Mouse (Mus musculus): ENCODE results near the gene Ciita. TPM values are rescaled to one million over a fixed set of nuclear protein-coding genes. Genes with fewer than 3 reads are reported as not detected.
A peak's percentile ranks its signal among the peaks of the same experiment; 100 is the strongest.

Gene Ciita
- polyA plus RNA-seq, 1 experiment: 82.2 TPM

DNA sequence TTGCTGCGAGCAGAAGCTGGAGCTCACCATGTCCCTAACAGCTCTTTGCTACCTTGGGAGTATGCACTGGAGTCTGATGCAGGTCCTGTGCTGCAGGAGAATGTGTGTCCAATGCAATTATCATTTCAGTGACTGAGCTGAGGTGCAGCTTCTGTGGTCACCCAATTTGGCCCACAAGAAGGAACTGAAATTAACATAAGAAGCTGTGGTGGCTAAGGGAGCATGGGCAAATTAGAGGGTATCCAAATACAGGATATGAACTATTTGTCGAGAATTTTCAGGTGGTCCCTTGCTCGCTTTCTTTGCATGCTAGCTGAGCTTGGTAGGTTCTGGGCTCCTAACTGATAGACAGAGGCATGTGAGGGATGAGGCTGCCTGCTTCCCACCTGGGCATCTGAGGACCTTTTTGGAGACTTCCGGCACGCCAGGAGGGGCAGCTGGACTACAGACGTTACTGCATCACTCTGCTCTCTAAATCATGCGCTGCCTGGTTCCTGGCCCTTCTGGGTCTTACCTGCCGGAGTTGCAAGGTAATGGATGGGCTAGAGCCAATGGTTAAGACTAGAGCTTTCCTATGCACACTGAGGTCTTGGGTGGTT lies 8.1 kb downstream of the Ciita start:
- Histone ChIP-seq H3K4me3 (ENCODE audit: extremely low read depth, insufficient read depth, insufficient read length) (peak overlapping the region; percentile 72), H3K36me3 (ENCODE audit: control insufficient read depth, insufficient read depth, low read length) (peaks cover 8% of the 10 kb centered on the region), H3K27ac (ENCODE audit: insufficient read depth, low read length) (peak overlapping the region; percentile 91), H3K4me1 (ENCODE audit: control insufficient read depth, insufficient read depth, insufficient read length) (0 out of 2 replicates have a peak, but pooled peaks cover 4% of the 10 kb centered on the region), H3K27me3 (ENCODE audit: control insufficient read depth, insufficient read depth, low read length) (no peaks in the 10 kb centered on the region)
- peak; percentile 47 to 63 for DNase-seq (ENCODE audit: low read depth in 1 of 2, low spot score in 2 of 2)
- WGBS: 51% methylated on average over 8 of the region's 8 CpGs
- TF ChIP-seq POLR2A (IDR thresholded peaks at IDR 0.05; ENCODE audit: low read depth, low read length): peak; percentile 21; the same call in 1 of the 2 replicates
- TF ChIP-seq CTCF (IDR thresholded peaks at IDR 0.05; ENCODE audit: extremely low read depth, insufficient read depth, insufficient read length, insufficient replicate concordance): no peak

DNA sequence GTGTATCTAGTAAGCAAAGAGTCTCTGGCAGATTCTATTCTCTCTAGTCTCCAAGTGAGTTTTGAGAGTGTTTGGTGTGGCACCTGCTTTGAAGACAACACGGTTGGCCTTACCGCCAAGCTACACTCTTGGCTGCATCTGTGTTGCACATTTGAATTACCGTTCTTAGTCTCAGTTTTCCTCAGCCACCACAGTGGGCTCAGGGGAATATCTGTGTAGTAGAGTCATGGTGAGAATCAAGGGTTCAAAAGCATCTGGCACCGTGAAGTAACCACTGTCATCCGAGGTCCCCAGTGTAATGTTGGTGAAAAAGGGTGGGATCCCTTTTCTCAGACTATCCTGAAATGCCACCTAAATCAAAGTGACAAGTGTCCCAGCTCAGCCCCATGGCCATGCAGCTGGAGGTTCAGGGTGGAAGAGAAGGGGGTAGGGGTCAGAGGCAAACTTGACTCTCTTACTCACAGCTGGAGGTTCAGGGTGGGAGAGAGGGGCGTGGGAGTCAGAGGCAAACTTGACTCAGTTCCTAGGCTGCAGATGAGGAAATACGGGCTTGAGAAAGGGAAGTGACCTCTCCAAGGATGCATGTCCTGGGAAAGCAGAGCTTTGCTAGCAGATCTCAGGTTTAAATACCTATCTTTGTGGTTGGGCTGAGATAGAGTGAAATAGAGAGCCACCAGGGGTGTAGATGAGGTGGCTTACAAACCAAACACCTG lies 9.1 kb downstream of the Ciita start:
- TF ChIP-seq POLR2A (IDR thresholded peaks at IDR 0.05; ENCODE audit: low read depth, low read length): no peak
- TF ChIP-seq CTCF (IDR thresholded peaks at IDR 0.05; ENCODE audit: extremely low read depth, insufficient read depth, insufficient read length, insufficient replicate concordance): no peak
- peaks cover 7% of the 10 kb centered on the region; the same call in 1 of the 2 replicates for H3K4me1 ChIP-seq (ENCODE audit: control insufficient read depth, insufficient read depth, insufficient read length)
- no peak for DNase-seq (ENCODE audit: low read depth in 1 of 2, low spot score in 2 of 2)
- peak overlapping the region; percentile 72 for H3K4me3 ChIP-seq (ENCODE audit: extremely low read depth, insufficient read depth, insufficient read length)
- WGBS: 30% methylated on average over 7 of the region's 7 CpGs
- H3K27ac ChIP-seq (ENCODE audit: insufficient read depth, low read length): peak overlapping the region; percentile 91
- H3K36me3 ChIP-seq (ENCODE audit: control insufficient read depth, insufficient read depth, low read length): peaks cover 12% of the 10 kb centered on the region
- H3K27me3 ChIP-seq (ENCODE audit: control insufficient read depth, insufficient read depth, low read length): no peaks in the 10 kb centered on the region

DNA sequence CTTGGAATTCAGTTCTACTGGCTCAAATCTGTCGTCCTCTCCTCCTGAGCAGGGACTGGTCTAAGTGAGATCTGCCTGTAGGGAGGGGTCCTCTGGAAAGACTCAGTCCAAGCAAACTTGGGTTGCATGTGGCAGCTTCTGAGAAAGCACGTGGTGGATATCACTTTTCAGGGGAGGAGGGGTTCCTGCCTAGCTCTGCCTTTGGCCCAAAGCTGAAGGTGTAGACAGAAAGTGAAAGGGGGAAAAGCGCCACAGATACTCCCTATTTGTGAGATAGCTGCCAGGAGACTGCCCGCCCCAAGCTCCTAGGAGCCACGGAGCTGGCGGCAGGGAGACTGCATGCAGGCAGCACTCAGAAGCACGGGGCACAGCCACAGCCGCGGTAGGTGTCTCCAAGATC lies 9.6 kb downstream of the Ciita start:
- Histone ChIP-seq H3K4me1 (ENCODE audit: control insufficient read depth, insufficient read depth, insufficient read length) (peaks cover 7% of the 10 kb centered on the region; the same call in 1 of the 2 replicates), H3K4me3 (ENCODE audit: extremely low read depth, insufficient read depth, insufficient read length) (peak overlapping the region; percentile 72), H3K27me3 (ENCODE audit: control insufficient read depth, insufficient read depth, low read length) (no peaks in the 10 kb centered on the region), H3K36me3 (ENCODE audit: control insufficient read depth, insufficient read depth, low read length) (peaks cover 12% of the 10 kb centered on the region), H3K27ac (ENCODE audit: insufficient read depth, low read length) (peak overlapping the region; percentile 91)
- no peak for TF ChIP-seq POLR2A (IDR thresholded peaks at IDR 0.05; ENCODE audit: low read depth, low read length)
- TF ChIP-seq CTCF (IDR thresholded peaks at IDR 0.05; ENCODE audit: extremely low read depth, insufficient read depth, insufficient read length, insufficient replicate concordance): no peak
- 6% methylated on average over 9 of the region's 9 CpGs for WGBS
- peak in 1 of 2 experiments; percentile 33 for DNase-seq (ENCODE audit: low read depth in 1 of 2, low spot score in 2 of 2)

DNA sequence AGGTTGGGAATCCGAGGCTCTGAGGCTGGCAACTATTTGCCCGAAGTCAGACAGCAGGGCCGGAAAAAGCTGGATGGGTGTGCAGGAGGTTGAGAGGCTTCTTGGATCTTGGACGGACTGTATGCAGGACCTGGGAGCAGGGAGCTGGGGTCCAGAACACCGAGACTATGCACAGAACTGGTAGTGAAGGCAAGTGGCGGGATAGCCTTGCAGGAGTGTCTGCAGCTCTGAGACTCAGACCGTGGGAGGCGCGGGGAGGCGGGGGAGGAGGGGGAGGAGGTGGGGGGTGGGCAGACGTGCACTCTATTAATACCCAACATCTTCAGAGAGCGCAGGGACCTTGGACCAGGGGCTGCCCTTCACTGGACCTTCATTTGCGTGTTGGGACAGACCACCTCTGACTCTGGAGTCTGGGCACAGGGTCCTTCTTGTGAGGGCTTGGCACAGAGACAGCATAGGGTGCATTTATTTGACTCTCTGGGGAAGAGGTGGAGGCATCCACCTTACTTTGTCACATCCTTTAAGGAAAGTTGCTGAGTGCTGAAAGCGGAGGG lies 10.1 kb downstream of the Ciita start:
- TF ChIP-seq POLR2A (IDR thresholded peaks at IDR 0.05; ENCODE audit: low read depth, low read length): no peak
- TF ChIP-seq CTCF (IDR thresholded peaks at IDR 0.05; ENCODE audit: extremely low read depth, insufficient read depth, insufficient read length, insufficient replicate concordance): no peak
- H3K4me1 ChIP-seq (ENCODE audit: control insufficient read depth, insufficient read depth, insufficient read length): peaks cover 7% of the 10 kb centered on the region; the same call in 1 of the 2 replicates
- no peak for DNase-seq (ENCODE audit: low read depth in 1 of 2, low spot score in 2 of 2)
- H3K36me3 ChIP-seq (ENCODE audit: control insufficient read depth, insufficient read depth, low read length): peaks cover 14% of the 10 kb centered on the region
- H3K27me3 ChIP-seq (ENCODE audit: control insufficient read depth, insufficient read depth, low read length): no peaks in the 10 kb centered on the region
- 21% methylated on average over 12 of the region's 14 CpGs for WGBS
- peak overlapping the region; percentile 72 for H3K4me3 ChIP-seq (ENCODE audit: extremely low read depth, insufficient read depth, insufficient read length)
- H3K27ac ChIP-seq (ENCODE audit: insufficient read depth, low read length): peak overlapping the region; percentile 91

DNA sequence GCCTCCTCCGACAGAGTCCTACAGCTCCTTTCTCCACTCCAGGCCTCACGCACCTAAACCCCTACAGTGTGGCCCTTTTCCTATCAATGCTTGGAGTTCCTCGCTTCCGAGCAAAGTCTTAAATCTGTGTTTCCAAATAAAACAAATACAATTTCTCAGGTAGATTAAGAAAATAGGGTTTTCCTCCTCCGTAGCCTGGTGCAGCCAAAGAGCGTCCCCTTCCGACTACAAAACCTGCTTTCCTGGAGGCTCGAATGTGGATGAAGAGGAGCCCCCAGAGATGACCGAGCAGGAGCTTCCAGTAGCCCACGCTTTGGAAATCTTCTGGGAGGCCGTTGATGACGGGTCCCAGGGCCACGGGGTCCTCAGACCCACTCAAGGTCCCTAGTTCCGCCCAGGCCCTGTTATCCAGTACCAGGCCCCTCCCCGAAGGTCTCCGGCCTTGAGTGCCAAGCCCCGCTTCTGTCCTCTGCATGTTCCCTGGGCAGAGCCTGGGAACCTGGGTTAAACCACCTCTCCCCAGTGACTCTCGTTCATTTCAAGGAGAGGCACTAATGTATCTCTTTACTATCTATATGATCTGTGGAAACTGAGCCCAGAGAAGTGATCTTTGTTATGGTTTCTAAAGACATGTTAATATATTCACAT lies 10.8 kb downstream of the Ciita start:
- Histone ChIP-seq H3K27ac (ENCODE audit: insufficient read depth, low read length) (peak overlapping the region; percentile 50), H3K27me3 (ENCODE audit: control insufficient read depth, insufficient read depth, low read length) (no peaks in the 10 kb centered on the region), H3K4me1 (ENCODE audit: control insufficient read depth, insufficient read depth, insufficient read length) (peaks cover 13% of the 10 kb centered on the region; the same call in 1 of the 2 replicates), H3K36me3 (ENCODE audit: control insufficient read depth, insufficient read depth, low read length) (peaks cover 16% of the 10 kb centered on the region), H3K4me3 (ENCODE audit: extremely low read depth, insufficient read depth, insufficient read length) (peak overlapping the region; percentile 72)
- TF ChIP-seq CTCF (IDR thresholded peaks at IDR 0.05; ENCODE audit: extremely low read depth, insufficient read depth, insufficient read length, insufficient replicate concordance) (no peak), POLR2A (IDR thresholded peaks at IDR 0.05; ENCODE audit: low read depth, low read length) (no peak)
- DNase-seq (ENCODE audit: low read depth in 1 of 2, low spot score in 2 of 2): no peak
- WGBS: 89% methylated on average over 18 of the region's 18 CpGs

DNA sequence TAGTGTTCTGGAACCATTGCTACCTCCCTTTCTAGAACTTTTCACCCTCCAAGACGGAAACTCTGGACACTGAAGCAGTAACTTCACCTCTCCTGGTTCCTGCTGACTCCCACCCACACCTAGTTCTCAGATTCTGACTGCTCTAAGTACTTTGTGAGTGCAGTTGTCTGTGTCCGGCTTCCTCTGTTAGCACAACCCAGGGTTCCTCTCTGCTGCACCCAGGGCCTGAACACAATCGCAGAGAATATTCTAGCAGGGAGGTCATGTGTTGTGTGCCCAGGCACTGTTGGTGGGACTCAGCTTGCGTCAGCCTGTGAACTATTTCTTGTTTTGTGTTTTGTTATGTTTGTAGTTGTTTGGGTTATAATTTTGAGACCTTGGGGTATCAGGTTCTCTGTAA lies 11.9 kb downstream of the Ciita start:
- peak in 1 of 2 experiments; percentile 38 for DNase-seq (ENCODE audit: low read depth in 1 of 2, low spot score in 2 of 2)
- H3K27ac ChIP-seq (ENCODE audit: insufficient read depth, low read length): peak overlapping the region; percentile 53
- H3K36me3 ChIP-seq (ENCODE audit: control insufficient read depth, insufficient read depth, low read length): peaks cover 16% of the 10 kb centered on the region
- peaks cover 19% of the 10 kb centered on the region; the same call in 1 of the 2 replicates for H3K4me1 ChIP-seq (ENCODE audit: control insufficient read depth, insufficient read depth, insufficient read length)
- no peaks in the 10 kb centered on the region for H3K27me3 ChIP-seq (ENCODE audit: control insufficient read depth, insufficient read depth, low read length)
- TF ChIP-seq POLR2A (IDR thresholded peaks at IDR 0.05; ENCODE audit: low read depth, low read length) (no peak), CTCF (IDR thresholded peaks at IDR 0.05; ENCODE audit: extremely low read depth, insufficient read depth, insufficient read length, insufficient replicate concordance) (no peak)
- WGBS: 41% methylated on average over 4 of the region's 4 CpGs
- no peak overlapping the region; the same call in 1 of the 2 replicates for H3K4me3 ChIP-seq (ENCODE audit: extremely low read depth, insufficient read depth, insufficient read length)
